Comparison of ENCODE assay signal across 23 mouse cellular contexts in the genomic region with DNA sequence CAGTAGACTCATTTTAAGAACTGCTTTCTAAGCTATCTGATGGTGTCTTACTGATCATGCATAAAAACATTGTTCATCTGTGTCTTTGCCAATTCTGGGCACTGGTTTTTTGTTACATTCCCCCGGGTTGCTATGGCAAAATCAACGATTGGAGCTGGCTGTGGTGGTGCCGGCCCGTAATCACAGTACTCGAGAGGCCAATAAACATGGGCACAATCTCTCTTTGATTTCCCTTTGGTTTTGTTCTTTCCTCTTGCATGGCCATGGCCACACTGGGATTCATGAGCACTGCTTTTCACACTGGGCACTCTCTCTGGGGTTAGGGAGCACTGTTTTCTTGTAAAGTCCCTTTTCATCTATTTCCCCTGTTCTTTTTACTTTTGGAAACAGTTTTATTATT.
DNase-seq lines count a peak whose midpoint lies in the region; ATAC-seq lines count a peak whose summit lies in the region.
"Had no signal": no experiment of that assay in that cellular context is flagged by ENCODE, and none has a peak within 500 bp of the region (broad histone marks: within the 10 kb centered on the region; RNA-seq: fewer than 3 reads in every experiment).

No protein-coding gene starts in this region.

- H3K9ac ChIP-seq in forebrain, embryonic 14.5 days (ENCODE audit: low read length) = no peak overlapping the region
- H3K9ac ChIP-seq in forebrain, embryonic 11.5 days (ENCODE audit: low read length) = no peak overlapping the region
- no peak overlapping the region for H3K9ac ChIP-seq in hindbrain, embryonic 16.5 days (ENCODE audit: low read depth, low read length)
- H3K9ac ChIP-seq in hindbrain, embryonic 12.5 days = no peak overlapping the region
- no peak overlapping the region for H3K9ac ChIP-seq in neural tube, embryonic 13.5 days
- no peak overlapping the region for H3K9ac ChIP-seq in neural tube, embryonic 15.5 days (replicated peaks)
- H3K9ac ChIP-seq in embryonic facial prominence, embryonic 15.5 days = no peak overlapping the region
- H3K9ac ChIP-seq: liver, postnatal 0 days; stomach, embryonic 15.5 days had no signal

- no peaks in the 10 kb centered on the region for H3K9me3 ChIP-seq in forebrain, embryonic 14.5 days (replicated peaks; ENCODE audit: control insufficient read depth, low read length)
- no peaks in the 10 kb centered on the region for H3K9me3 ChIP-seq in forebrain, embryonic 11.5 days (ENCODE audit: control insufficient read depth, low read length)
- no peaks in the 10 kb centered on the region for H3K9me3 ChIP-seq in hindbrain, embryonic 16.5 days (ENCODE audit: control insufficient read depth, low read length)
- H3K9me3 ChIP-seq in hindbrain, embryonic 12.5 days (replicated peaks) = no peaks in the 10 kb centered on the region
- no peaks in the 10 kb centered on the region for H3K9me3 ChIP-seq in neural tube, embryonic 13.5 days
- no peaks in the 10 kb centered on the region for H3K9me3 ChIP-seq in neural tube, embryonic 15.5 days (replicated peaks)
- no peaks in the 10 kb centered on the region for H3K9me3 ChIP-seq in embryonic facial prominence, embryonic 15.5 days (replicated peaks)
- H3K9me3 ChIP-seq: stomach, embryonic 15.5 days had no signal

- H3K27ac ChIP-seq in forebrain, embryonic 14.5 days (ENCODE audit: low read depth, low read length) = no peak overlapping the region
- no peak overlapping the region for H3K27ac ChIP-seq in forebrain, embryonic 11.5 days (ENCODE audit: low read depth, low read length)
- H3K27ac ChIP-seq in hindbrain, embryonic 16.5 days (ENCODE audit: low read depth, low read length) = no peak overlapping the region; the same call in 1 of the 2 replicates
- H3K27ac ChIP-seq in hindbrain, embryonic 12.5 days = no peak overlapping the region
- 0 out of 2 replicates have a peak overlapping the region, but pooled peaks have one; percentile 2 for H3K27ac ChIP-seq in neural tube, embryonic 13.5 days (replicated peaks)
- H3K27ac ChIP-seq in neural tube, embryonic 15.5 days (replicated peaks) = no peak overlapping the region
- H3K27ac ChIP-seq in embryonic facial prominence, embryonic 15.5 days (replicated peaks) = 0 out of 2 replicates have a peak overlapping the region, but pooled peaks have one; percentile 48
- H3K27ac ChIP-seq: gastrocnemius, adult 2 months; macrophage; stomach, embryonic 15.5 days had no signal

- peak; percentile 74 for DNase-seq in forebrain, embryonic 14.5 days (ENCODE audit: low spot score)
- DNase-seq in forebrain, embryonic 11.5 days (ENCODE audit: low spot score) = no peak
- DNase-seq in liver = no peak
- DNase-seq: cerebellum, adult 18-20 months; gastrocnemius, adult 2 months; kidney, adult 18-20 months; kidney, postnatal 4 days; layer of hippocampus, adult 9-11 months; liver, postnatal 0 days; right cerebral cortex, adult 18-20 months; right cerebral cortex, postnatal 4 days; thymus, postnatal 25 days had no signal

- H3K4me1 ChIP-seq in forebrain, embryonic 14.5 days (ENCODE audit: control insufficient read depth, insufficient read depth, low read length) = peaks cover 10% of the 10 kb centered on the region; the same call in 1 of the 2 replicates
- H3K4me1 ChIP-seq in forebrain, embryonic 11.5 days (replicated peaks; ENCODE audit: control insufficient read depth, insufficient read depth, low read length) = no peaks in the 10 kb centered on the region
- peaks cover 2% of the 10 kb centered on the region; the same call in 1 of the 2 replicates for H3K4me1 ChIP-seq in hindbrain, embryonic 16.5 days (ENCODE audit: control insufficient read depth, insufficient read depth, low read depth, low read length)
- H3K4me1 ChIP-seq in hindbrain, embryonic 12.5 days = 0 out of 2 replicates have a peak, but pooled peaks cover 4% of the 10 kb centered on the region
- peaks cover 11% of the 10 kb centered on the region for H3K4me1 ChIP-seq in neural tube, embryonic 13.5 days (replicated peaks)
- peaks cover 19% of the 10 kb centered on the region for H3K4me1 ChIP-seq in neural tube, embryonic 15.5 days
- H3K4me1 ChIP-seq in embryonic facial prominence, embryonic 15.5 days = peaks cover 48% of the 10 kb centered on the region

- 23% methylated on average over 5 of the region's 5 CpGs for WGBS in forebrain, embryonic 14.5 days
- 70% methylated on average over 5 of the region's 5 CpGs for WGBS in forebrain, embryonic 11.5 days
- 25% methylated on average over 5 of the region's 5 CpGs for WGBS in hindbrain, embryonic 16.5 days
- 48% methylated on average over 5 of the region's 5 CpGs for WGBS in hindbrain, embryonic 12.5 days
- 29% methylated on average over 5 of the region's 5 CpGs for WGBS in neural tube, embryonic 13.5 days
- 28% methylated on average over 5 of the region's 5 CpGs for WGBS in neural tube, embryonic 15.5 days
- 64% methylated on average over 5 of the region's 5 CpGs for WGBS in embryonic facial prominence, embryonic 15.5 days

- no peak for ATAC-seq in forebrain, embryonic 14.5 days
- no peak for ATAC-seq in forebrain, embryonic 11.5 days (replicated peaks; ENCODE audit: low FRiP score)
- ATAC-seq in hindbrain, embryonic 16.5 days = peak; percentile 54; the same call in 1 of the 2 replicates
- no peak for ATAC-seq in hindbrain, embryonic 12.5 days (ENCODE audit: low FRiP score)
- ATAC-seq in neural tube, embryonic 13.5 days (ENCODE audit: low read depth) = no peak; the same call in 1 of the 2 replicates
- no peak for ATAC-seq in neural tube, embryonic 15.5 days (ENCODE audit: low FRiP score)
- ATAC-seq in embryonic facial prominence, embryonic 15.5 days (ENCODE audit: insufficient number of reproducible peaks, low FRiP score, low TSS enrichment, low read depth) = no peak
- ATAC-seq: inflammation-experienced regulatory T-cells, adult 6 months; liver, postnatal 0 days; lung, postnatal 0 days had no signal

- no peaks in the 10 kb centered on the region for H3K27me3 ChIP-seq in forebrain, embryonic 14.5 days (replicated peaks; ENCODE audit: control insufficient read depth, insufficient read depth, low read length)
- H3K27me3 ChIP-seq in forebrain, embryonic 11.5 days (ENCODE audit: control insufficient read depth, insufficient read depth, low read length) = no peaks in the 10 kb centered on the region
- no peaks in the 10 kb centered on the region for H3K27me3 ChIP-seq in hindbrain, embryonic 16.5 days (replicated peaks; ENCODE audit: control insufficient read depth, insufficient read depth, low read length)
- H3K27me3 ChIP-seq in hindbrain, embryonic 12.5 days = no peaks in the 10 kb centered on the region
- H3K27me3 ChIP-seq in neural tube, embryonic 13.5 days = no peaks in the 10 kb centered on the region
- H3K27me3 ChIP-seq in neural tube, embryonic 15.5 days (replicated peaks) = no peaks in the 10 kb centered on the region
- H3K27me3 ChIP-seq in embryonic facial prominence, embryonic 15.5 days = no peaks in the 10 kb centered on the region
- H3K27me3 ChIP-seq: stomach, embryonic 15.5 days had no signal

- H3K4me3 ChIP-seq in forebrain, embryonic 14.5 days (ENCODE audit: low read depth, low read length) = no peak overlapping the region
- no peak overlapping the region for H3K4me3 ChIP-seq in forebrain, embryonic 11.5 days (ENCODE audit: low read depth, low read length)
- no peak overlapping the region for H3K4me3 ChIP-seq in hindbrain, embryonic 16.5 days (ENCODE audit: low read length)
- no peak overlapping the region for H3K4me3 ChIP-seq in hindbrain, embryonic 12.5 days
- no peak overlapping the region for H3K4me3 ChIP-seq in neural tube, embryonic 13.5 days
- no peak overlapping the region for H3K4me3 ChIP-seq in neural tube, embryonic 15.5 days (replicated peaks)
- no peak overlapping the region for H3K4me3 ChIP-seq in embryonic facial prominence, embryonic 15.5 days (replicated peaks)
- H3K4me3 ChIP-seq: erythroblast, embryonic 14.5 days; gastrocnemius, adult 2 months; stomach, embryonic 15.5 days had no signal

- H3K4me2 ChIP-seq in forebrain, embryonic 14.5 days (ENCODE audit: low read length) = no peak overlapping the region
- no peak overlapping the region for H3K4me2 ChIP-seq in forebrain, embryonic 11.5 days (ENCODE audit: low read depth, low read length, severe bottlenecking)
- no peak overlapping the region for H3K4me2 ChIP-seq in hindbrain, embryonic 16.5 days (ENCODE audit: low read length)
- H3K4me2 ChIP-seq in hindbrain, embryonic 12.5 days (replicated peaks) = no peak overlapping the region
- no peak overlapping the region for H3K4me2 ChIP-seq in neural tube, embryonic 13.5 days
- no peak overlapping the region for H3K4me2 ChIP-seq in neural tube, embryonic 15.5 days
- H3K4me2 ChIP-seq in embryonic facial prominence, embryonic 15.5 days (replicated peaks) = no peak overlapping the region
- H3K4me2 ChIP-seq: liver, embryonic 11.5 days; stomach, embryonic 15.5 days had no signal

- no peaks in the 10 kb centered on the region for H3K36me3 ChIP-seq in forebrain, embryonic 14.5 days (ENCODE audit: control insufficient read depth, insufficient read depth, low read length)
- H3K36me3 ChIP-seq in forebrain, embryonic 11.5 days (ENCODE audit: control insufficient read depth, insufficient read depth, low read length) = no peaks in the 10 kb centered on the region
- no peaks in the 10 kb centered on the region for H3K36me3 ChIP-seq in hindbrain, embryonic 16.5 days (ENCODE audit: control insufficient read depth, insufficient read depth, low read length)
- H3K36me3 ChIP-seq in hindbrain, embryonic 12.5 days = peaks cover 8% of the 10 kb centered on the region; the same call in 1 of the 2 replicates
- H3K36me3 ChIP-seq in neural tube, embryonic 13.5 days = no peaks in the 10 kb centered on the region
- H3K36me3 ChIP-seq in neural tube, embryonic 15.5 days = no peaks in the 10 kb centered on the region; the same call in 1 of the 2 replicates
- H3K36me3 ChIP-seq in embryonic facial prominence, embryonic 15.5 days = peaks cover 19% of the 10 kb centered on the region
- H3K36me3 ChIP-seq: stomach, embryonic 15.5 days had no signal

Comparison
In these comparisons a context has a peak if more than half of its experiments do, and no peak if none do; other contexts are left out.
1. H3K27ac ChIP-seq: peak in neural tube, embryonic 13.5 days (single experiment) and embryonic facial prominence, embryonic 15.5 days (single experiment); none in forebrain, embryonic 14.5 days (single experiment), forebrain, embryonic 11.5 days (single experiment), hindbrain, embryonic 16.5 days (single experiment), hindbrain, embryonic 12.5 days (single experiment) and neural tube, embryonic 15.5 days (single experiment).